ENCODE assay signal across 31 mouse cellular contexts in the genomic region with DNA sequence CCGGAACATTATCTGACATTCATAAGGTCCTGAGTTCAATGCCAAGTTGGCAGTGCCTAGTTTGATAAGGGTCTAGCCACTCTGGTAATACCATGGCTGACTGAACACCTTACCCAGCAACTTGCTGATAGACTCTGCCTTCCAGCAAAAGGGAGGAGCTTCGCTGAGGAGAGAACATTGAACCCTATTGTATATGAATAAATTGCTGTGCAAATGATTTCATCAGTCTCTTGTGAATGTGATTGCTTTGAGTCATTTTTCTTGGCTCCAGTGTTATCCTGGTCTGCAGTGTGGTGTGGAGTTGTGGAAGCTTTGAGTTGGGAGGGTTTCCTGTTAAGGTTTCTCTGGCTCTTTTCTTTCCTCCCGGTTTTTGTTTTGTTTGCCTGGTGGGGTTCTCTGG. TPM values are rescaled to one million over a fixed set of nuclear protein-coding genes. Genes with fewer than 3 reads are reported as not detected.
A peak's percentile ranks its signal among the peaks of the same experiment; 100 is the strongest.
DNase-seq lines count a peak whose midpoint lies in the region; ATAC-seq and TF ChIP-seq lines count a peak whose summit lies in the region.
"Had no signal": no experiment of that assay in that cellular context is flagged by ENCODE, and none has a peak within 500 bp of the region (broad histone marks: within the 10 kb centered on the region; RNA-seq: fewer than 3 reads in every experiment).

No protein-coding gene starts in this region.

- no peak overlapping the region for H3K9ac ChIP-seq in heart, embryonic 13.5 days
- H3K9ac ChIP-seq in intestine, embryonic 16.5 days (ENCODE audit: low read depth, low read length) = no peak overlapping the region
- no peak overlapping the region for H3K9ac ChIP-seq in stomach, postnatal 0 days (ENCODE audit: low read length)
- H3K9ac ChIP-seq: embryonic facial prominence, embryonic 12.5 days; forebrain, embryonic 13.5 days; heart, embryonic 15.5 days; hindbrain, embryonic 13.5 days; limb, embryonic 13.5 days; liver, embryonic 12.5 days; midbrain, embryonic 15.5 days had no signal

- WGBS in heart, embryonic 13.5 days = 75% methylated on average over 3 of the region's 3 CpGs
- 66% methylated on average over 3 of the region's 3 CpGs for WGBS in intestine, embryonic 16.5 days
- 61% methylated on average over 3 of the region's 3 CpGs for WGBS in stomach, postnatal 0 days

- no peak for DNase-seq in heart, postnatal 36 days
- DNase-seq in NIH3T3 (ENCODE audit: low read depth) = peak; percentile 83
- peak; percentile 45 for DNase-seq in stomach, postnatal 0 days (ENCODE audit: low spot score)
- DNase-seq in frontal cortex, postnatal 36 days (ENCODE audit: low spot score in 2 of 2) = no peak
- DNase-seq: adrenal gland, adult 8-10 months; cerebellum, adult 2 months; embryo, embryonic 11 days; heart, postnatal 4 days; kidney, adult 18-20 months; kidney, postnatal 36 days; lung, adult 18-20 months; lung, postnatal 4 days; right cerebral cortex, postnatal 4 days; thymus, postnatal 4 days had no signal

- H3K36me3 ChIP-seq in heart, embryonic 13.5 days = peaks cover 10% of the 10 kb centered on the region
- H3K36me3 ChIP-seq in intestine, embryonic 16.5 days (ENCODE audit: control insufficient read depth, insufficient read depth, low read length) = no peaks in the 10 kb centered on the region
- no peaks in the 10 kb centered on the region for H3K36me3 ChIP-seq in stomach, postnatal 0 days (ENCODE audit: control insufficient read depth, insufficient read depth, low read length)

- no peak overlapping the region for H3K4me3 ChIP-seq in heart, embryonic 13.5 days
- no peak overlapping the region for H3K4me3 ChIP-seq in intestine, embryonic 16.5 days (ENCODE audit: low read length)
- H3K4me3 ChIP-seq in stomach, postnatal 0 days (ENCODE audit: low read depth, low read length) = no peak overlapping the region
- H3K4me3 ChIP-seq: embryonic facial prominence, embryonic 12.5 days; forebrain, embryonic 13.5 days; heart, embryonic 15.5 days; hindbrain, embryonic 13.5 days; layer of hippocampus, adult 2 months; left cerebral cortex, adult 2 months; limb, embryonic 13.5 days; liver, embryonic 12.5 days; midbrain, embryonic 10.5 days; midbrain, embryonic 15.5 days had no signal

- TF ChIP-seq CTCF in stomach, postnatal 0 days (IDR thresholded peaks at IDR 0.05; ENCODE audit: low read depth) = no peak

- no peak overlapping the region for H3K4me2 ChIP-seq in heart, embryonic 13.5 days
- no peak overlapping the region for H3K4me2 ChIP-seq in intestine, embryonic 16.5 days (ENCODE audit: low read depth, low read length)
- no peak overlapping the region for H3K4me2 ChIP-seq in stomach, postnatal 0 days (replicated peaks; ENCODE audit: low read depth)
- H3K4me2 ChIP-seq: embryonic facial prominence, embryonic 12.5 days; forebrain, embryonic 13.5 days; heart, embryonic 15.5 days; hindbrain, embryonic 13.5 days; limb, embryonic 13.5 days; liver, embryonic 12.5 days; midbrain, embryonic 15.5 days had no signal

- peaks cover 4% of the 10 kb centered on the region; the same call in 1 of the 2 replicates for H3K9me3 ChIP-seq in heart, embryonic 13.5 days
- no peaks in the 10 kb centered on the region for H3K9me3 ChIP-seq in intestine, embryonic 16.5 days (ENCODE audit: control insufficient read depth, low read length)
- no peaks in the 10 kb centered on the region for H3K9me3 ChIP-seq in stomach, postnatal 0 days (ENCODE audit: control insufficient read depth, low read length)
- H3K9me3 ChIP-seq: embryonic facial prominence, embryonic 12.5 days; forebrain, embryonic 13.5 days; heart, embryonic 15.5 days; hindbrain, embryonic 13.5 days; liver, embryonic 12.5 days; midbrain, embryonic 10.5 days; midbrain, embryonic 15.5 days had no signal

- intact Hi-C loops in heart, postnatal 36 days (cut with DNase I) = no loop called here

- no peaks in the 10 kb centered on the region for H3K27me3 ChIP-seq in heart, embryonic 13.5 days (replicated peaks)
- H3K27me3 ChIP-seq in intestine, embryonic 16.5 days (replicated peaks; ENCODE audit: control insufficient read depth, insufficient read depth, low read length) = no peaks in the 10 kb centered on the region
- H3K27me3 ChIP-seq in stomach, postnatal 0 days (ENCODE audit: control insufficient read depth, insufficient read depth, low read length) = no peaks in the 10 kb centered on the region
- H3K27me3 ChIP-seq: embryonic facial prominence, embryonic 12.5 days; heart, embryonic 15.5 days; liver, embryonic 12.5 days had no signal

- no peak for TF ChIP-seq EP300 in stomach, postnatal 0 days (optimal IDR thresholded peaks at IDR 0.05)

- peaks cover 17% of the 10 kb centered on the region for H3K4me1 ChIP-seq in heart, embryonic 13.5 days
- H3K4me1 ChIP-seq in intestine, embryonic 16.5 days (ENCODE audit: control insufficient read depth, insufficient read depth, low read length) = peaks cover 12% of the 10 kb centered on the region
- H3K4me1 ChIP-seq in stomach, postnatal 0 days (replicated peaks; ENCODE audit: control insufficient read depth, insufficient read depth) = no peaks in the 10 kb centered on the region
- H3K4me1 ChIP-seq: embryonic facial prominence, embryonic 12.5 days had no signal

- no peak for ATAC-seq in heart, embryonic 13.5 days (ENCODE audit: extremely low read depth, insufficient number of reproducible peaks, low FRiP score, low TSS enrichment)
- peak; percentile 41; the same call in 1 of the 2 replicates for ATAC-seq in intestine, embryonic 16.5 days
- ATAC-seq in stomach, postnatal 0 days (ENCODE audit: low FRiP score, low TSS enrichment) = peak; percentile 65
- ATAC-seq in frontal cortex, adult (ENCODE audit: low TSS enrichment) = no peak
- ATAC-seq: activated CD4-positive, CD25-positive, alpha-beta regulatory T cell, adult 4 months; forebrain, embryonic 13.5 days; liver, embryonic 12.5 days; lung, postnatal 0 days; midbrain, embryonic 15.5 days had no signal

- 0 out of 2 replicates have a peak overlapping the region, but pooled peaks have one; percentile 10 for H3K27ac ChIP-seq in heart, embryonic 13.5 days (replicated peaks)
- H3K27ac ChIP-seq in intestine, embryonic 16.5 days (ENCODE audit: low read length) = 0 out of 2 replicates have a peak overlapping the region, but pooled peaks have one; percentile 14
- H3K27ac ChIP-seq in stomach, postnatal 0 days (replicated peaks) = no peak overlapping the region
- H3K27ac ChIP-seq: embryonic facial prominence, embryonic 12.5 days; forebrain, embryonic 13.5 days; heart, embryonic 15.5 days; hindbrain, embryonic 13.5 days; layer of hippocampus, adult 2 months; left cerebral cortex, adult 2 months; limb, embryonic 13.5 days; liver, embryonic 12.5 days; midbrain, embryonic 10.5 days; midbrain, embryonic 15.5 days had no signal

RNA-seq across cellular contexts. Expression of gene Tlcd2, which starts 9.2 kb away (rescaled TPM):
- 11.4 and 13.5 TPM in 2 replicates for polyA plus RNA-seq in heart, embryonic 13.5 days (2015; fragmentation: Nextera tagmentation; extraction: Ambion mirVana)
- 1 to 10 TPM; 5.4 to 7.1 TPM for total RNA-seq in heart, postnatal 36 days (2021)
- polyA plus RNA-seq in intestine, embryonic 16.5 days (2015; fragmentation: Nextera tagmentation; extraction: Ambion mirVana) = 17.2 and 19.6 TPM in 2 replicates
- polyA plus RNA-seq in stomach, postnatal 0 days (2015; fragmentation: Nextera tagmentation; extraction: Ambion mirVana) = 16.0 and 17.2 TPM in 2 replicates

RNA-seq across cellular contexts. Expression of gene Prpf8, which starts 15.9 kb away (rescaled TPM):
- 31.6 and 32.1 TPM in 2 replicates for polyA plus RNA-seq in heart, embryonic 13.5 days (2015; fragmentation: Nextera tagmentation; extraction: Ambion mirVana)
- total RNA-seq in heart, postnatal 36 days (2021) = 10 to 100 TPM; 82.9 to 92.8 TPM
- 34.8 and 36.3 TPM in 2 replicates for polyA plus RNA-seq in intestine, embryonic 16.5 days (2015; fragmentation: Nextera tagmentation; extraction: Ambion mirVana)
- 15.8 and 16.0 TPM in 2 replicates for polyA plus RNA-seq in stomach, postnatal 0 days (2015; fragmentation: Nextera tagmentation; extraction: Ambion mirVana)

RNA-seq across cellular contexts. Expression of gene Wdr81, which starts 16.2 kb away (rescaled TPM):
- 3.7 and 3.8 TPM in 2 replicates for polyA plus RNA-seq in heart, embryonic 13.5 days (2015; fragmentation: Nextera tagmentation; extraction: Ambion mirVana)
- total RNA-seq in heart, postnatal 36 days (2021) = 10 to 100 TPM in 1 of 2 experiments, 1 to 10 TPM in 1; 8.7 to 10.4 TPM
- 6.9 and 9.8 TPM in 2 replicates for polyA plus RNA-seq in intestine, embryonic 16.5 days (2015; fragmentation: Nextera tagmentation; extraction: Ambion mirVana)
- 2.6 and 2.7 TPM in 2 replicates for polyA plus RNA-seq in stomach, postnatal 0 days (2015; fragmentation: Nextera tagmentation; extraction: Ambion mirVana)

RNA-seq across cellular contexts. Expression of gene Serpinf2, which starts 31.3 kb away (rescaled TPM):
- 1.5 and 14.5 TPM in 2 replicates for polyA plus RNA-seq in heart, embryonic 13.5 days (2015; fragmentation: Nextera tagmentation; extraction: Ambion mirVana)
- not detected for total RNA-seq in heart, postnatal 36 days (2021)
- 23.2 and 32.8 TPM in 2 replicates for polyA plus RNA-seq in intestine, embryonic 16.5 days (2015; fragmentation: Nextera tagmentation; extraction: Ambion mirVana)
- 17.8 and 19.7 TPM in 2 replicates for polyA plus RNA-seq in stomach, postnatal 0 days (2015; fragmentation: Nextera tagmentation; extraction: Ambion mirVana)
- polyA plus RNA-seq: activated CD4-positive, CD25-positive, alpha-beta regulatory T cell, adult 4 months; forebrain, embryonic 13.5 days; hindbrain, embryonic 13.5 days; midbrain, embryonic 10.5 days; midbrain, embryonic 15.5 days; thymus, postnatal 0 days had no signal

RNA-seq across cellular contexts. Expression of gene Rilp, which starts 39.2 kb away (rescaled TPM):
- 3.4 TPM in 2 replicates for polyA plus RNA-seq in heart, embryonic 13.5 days (2015; fragmentation: Nextera tagmentation; extraction: Ambion mirVana)
- 10 to 100 TPM; 51.4 to 52.3 TPM for total RNA-seq in heart, postnatal 36 days (2021)
- 2.4 and 2.7 TPM in 2 replicates for polyA plus RNA-seq in intestine, embryonic 16.5 days (2015; fragmentation: Nextera tagmentation; extraction: Ambion mirVana)
- 2.7 and 3.5 TPM in 2 replicates for polyA plus RNA-seq in stomach, postnatal 0 days (2015; fragmentation: Nextera tagmentation; extraction: Ambion mirVana)
- total RNA-seq: neutrophil, adult 5-6 weeks had no signal
- polyA plus RNA-seq: activated CD4-positive, CD25-positive, alpha-beta regulatory T cell, adult 4 months had no signal

Comparison
In these comparisons a context has a peak if more than half of its experiments do, and no peak if none do; other contexts are left out.
1. ATAC-seq: peak in intestine, embryonic 16.5 days (single experiment) and stomach, postnatal 0 days (single experiment); none in heart, embryonic 13.5 days (single experiment) and frontal cortex, adult (single experiment).
2. DNase-seq: peak in NIH3T3 (single experiment) and stomach, postnatal 0 days (single experiment); none in heart, postnatal 36 days (0 of 2) and frontal cortex, postnatal 36 days (0 of 2).